Mouse (Mus musculus) myocyte (in vitro differentiated cells): ENCODE measurements at regions not wholly inside any gene's neighbourhood (a gene's known extent, or its start where the extent isn't known, plus 50 kb on each side); places are given as distances from the start of the nearest gene placed in this dataset.

Experiments
- H3K27me3 ChIP-seq: one replicate; pipeline ENCODE4 v1.6.1; 2011; ENCODE audit not compliant: control insufficient read depth, insufficient read depth, insufficient read length
- H3K36me3 ChIP-seq: one replicate; pipeline ENCODE4 v1.6.1; 2011; ENCODE audit not compliant: control insufficient read depth, insufficient read depth
- H3K4me2 ChIP-seq: one replicate; pipeline ENCODE4 v1.6.1; 2011; ENCODE audit warnings: low read depth, control low read depth
- H3K4me3 ChIP-seq: one replicate; pipeline ENCODE4 v1.5.1; 2011; ENCODE audit warnings: mild to moderate bottlenecking, control low read depth, moderate library complexity
- H3K79me2 ChIP-seq: one replicate; pipeline ENCODE4 v1.6.1; 2011; ENCODE audit not compliant: control insufficient read depth, insufficient read depth
- H3ac ChIP-seq: one replicate; pipeline ENCODE4 v1.6.1; 2011; ENCODE audit not compliant: control insufficient read depth, insufficient read length
- CEBPB ChIP-seq: IDR thresholded peaks from 2 replicates; pipeline ENCODE4 v1.6.1; 2011; ENCODE audit warnings: mild to moderate bottlenecking, moderate library complexity; ENCODE audit not compliant: poor library complexity, insufficient read depth, severe bottlenecking
- E2F4 ChIP-seq: IDR thresholded peaks from one replicate; pipeline ENCODE4 v1.6.1; 2011; ENCODE audit warnings: mild to moderate bottlenecking, control low read depth, moderate library complexity; ENCODE audit not compliant: insufficient read depth
- MAX ChIP-seq: IDR thresholded peaks from one replicate; pipeline ENCODE4 v1.6.1; 2011; ENCODE audit warnings: low read depth, mild to moderate bottlenecking, control low read depth
- MYOD1 ChIP-seq, 3 experiments: IDR thresholded peaks; one replicate each; pipeline ENCODE4 v1.6.1; 2011; ENCODE audit warnings: control low read depth in 2 of 3, low read depth in 2 of 3, mild to moderate bottlenecking in 2 of 3, moderate library complexity in 1 of 3; ENCODE audit not compliant: insufficient read length in 2 of 3, control insufficient read depth in 1 of 3
- MYOG ChIP-seq, 3 experiments: IDR thresholded peaks; one replicate each; pipeline ENCODE4 v1.6.1; 2011; ENCODE audit warnings: control low read depth in 2 of 3, low read depth in 2 of 3, mild to moderate bottlenecking in 2 of 3; ENCODE audit not compliant: insufficient read length in 2 of 3, control insufficient read depth in 1 of 3, insufficient read depth in 1 of 3
- POLR2A ChIP-seq: IDR thresholded peaks from one replicate; pipeline ENCODE4 v1.6.1; 2011; ENCODE audit warnings: low read depth, mild to moderate bottlenecking, control low read depth, moderate library complexity; ENCODE audit not compliant: insufficient read length
- POLR2AphosphoS2 ChIP-seq: IDR thresholded peaks from one replicate; pipeline ENCODE4 v1.6.1; 2011; ENCODE audit warnings: low read depth, control low read depth; ENCODE audit not compliant: insufficient read length
- REST ChIP-seq: IDR thresholded peaks from one replicate; pipeline ENCODE4 v1.6.1; 2011; ENCODE audit warnings: mild to moderate bottlenecking, control low read depth, moderate library complexity; ENCODE audit not compliant: insufficient read depth, insufficient read length
- SRF ChIP-seq: IDR thresholded peaks from one replicate; pipeline ENCODE4 v1.6.1; 2011; ENCODE audit warnings: low read depth; ENCODE audit not compliant: control insufficient read depth, insufficient read length
- TCF12 ChIP-seq: IDR thresholded peaks from one replicate; pipeline ENCODE4 v1.6.1; 2011; ENCODE audit warnings: mild to moderate bottlenecking, control low read depth; ENCODE audit not compliant: poor library complexity, insufficient read depth, severe bottlenecking
- TCF3 ChIP-seq: IDR thresholded peaks from one replicate; pipeline ENCODE4 v1.6.1; 2011; ENCODE audit warnings: low read depth, control low read depth; ENCODE audit not compliant: insufficient read length
- USF1 ChIP-seq: IDR thresholded peaks from one replicate; pipeline ENCODE4 v1.6.1; 2011; ENCODE audit warnings: low read depth, mild to moderate bottlenecking, control low read depth, moderate library complexity

- Histone ChIP-seq H3K27me3 (no peaks in the 10 kb centered on the region), H3K36me3 (no peaks in the 10 kb centered on the region), H3K79me2 (no peaks in the 10 kb centered on the region), H3ac (no peak overlapping the region), H3K4me2 (no peak overlapping the region), H3K4me3 (no peak overlapping the region)
- TF ChIP-seq TCF3 (no peak), POLR2A (no peak), POLR2AphosphoS2 (no peak), SRF (no peak), TCF12 (no peak), USF1 (no peak), E2F4 (no peak), CEBPB (no peak), REST (no peak), MYOG (IDR thresholded peaks at IDR 0.05; ENCODE audit: control insufficient read depth in 1 of 3, insufficient read depth in 1 of 3, insufficient read length in 2 of 3, low read depth in 2 of 3) (no peak), MAX (no peak)
Observed at GRCm38 (mm10) chr13:84637606-84638005, 415.5 kb downstream of the Tmem161b start.

GRCm38 (mm10) chr13:84638401-84638934 lies 416.4 kb downstream of the Tmem161b start:
- Histone ChIP-seq H3K4me3 (no peak overlapping the region), H3K27me3 (no peaks in the 10 kb centered on the region), H3K79me2 (no peaks in the 10 kb centered on the region), H3K4me2 (no peak overlapping the region), H3K36me3 (no peaks in the 10 kb centered on the region), H3ac (no peak overlapping the region)
- no peak for TF ChIP-seq POLR2A
- no peak for TF ChIP-seq MYOD1 (IDR thresholded peaks at IDR 0.05; ENCODE audit: control insufficient read depth in 1 of 3, insufficient read length in 2 of 3, low read depth in 2 of 3)
- TF ChIP-seq MAX = no peak
- no peak for TF ChIP-seq CEBPB
- no peak for TF ChIP-seq REST
- TF ChIP-seq TCF12 = no peak
- no peak for TF ChIP-seq SRF
- TF ChIP-seq E2F4 = no peak

- TF ChIP-seq SRF = no peak
- H3K36me3 ChIP-seq = no peaks in the 10 kb centered on the region
- H3K27me3 ChIP-seq = no peaks in the 10 kb centered on the region
- H3K4me3 ChIP-seq = no peak overlapping the region
- H3K79me2 ChIP-seq = no peaks in the 10 kb centered on the region
- H3K4me2 ChIP-seq = no peak overlapping the region
- H3ac ChIP-seq = no peak overlapping the region
Observed at GRCm38 (mm10) chr13:84639087-84640022, 417.3 kb downstream of the Tmem161b start.

DNA sequence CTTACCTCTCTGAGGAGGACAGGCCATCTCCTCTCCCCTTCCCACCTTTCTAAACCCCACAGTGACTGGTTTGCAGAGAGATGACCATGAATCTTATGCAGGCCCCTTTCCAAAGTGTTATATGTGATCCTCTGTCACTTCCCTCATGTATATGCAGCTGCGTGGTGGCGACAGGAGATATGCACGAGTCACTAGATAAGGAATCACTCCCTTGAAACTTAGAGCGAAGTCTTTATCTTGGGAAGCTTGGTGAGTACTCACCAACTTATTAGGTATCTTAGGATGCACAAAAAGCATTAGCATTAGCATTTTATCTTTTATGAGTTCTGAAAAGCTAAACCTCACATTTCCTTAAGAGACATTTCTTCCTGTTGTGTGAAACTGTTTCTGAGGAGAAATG lies 421.9 kb downstream of the Tmem161b start:
- Histone ChIP-seq H3K4me3 (no peak overlapping the region), H3K79me2 (no peaks in the 10 kb centered on the region), H3K4me2 (no peak overlapping the region), H3K27me3 (no peaks in the 10 kb centered on the region), H3ac (no peak overlapping the region), H3K36me3 (no peaks in the 10 kb centered on the region)
- TF ChIP-seq REST (no peak), E2F4 (no peak), MYOD1 (IDR thresholded peaks at IDR 0.05; ENCODE audit: control insufficient read depth in 1 of 3, insufficient read length in 2 of 3, low read depth in 2 of 3) (no peak)

GRCm38 (mm10) chr13:84646899-84647298 lies 424.8 kb downstream of the Tmem161b start:
- H3K27me3 ChIP-seq = no peaks in the 10 kb centered on the region
- no peak overlapping the region for H3K4me3 ChIP-seq
- H3K4me2 ChIP-seq = no peak overlapping the region
- TF ChIP-seq POLR2A (no peak), SRF (no peak), TCF3 (no peak), USF1 (no peak)
- no peaks in the 10 kb centered on the region for H3K36me3 ChIP-seq
- no peak overlapping the region for H3ac ChIP-seq
- H3K79me2 ChIP-seq = no peaks in the 10 kb centered on the region
